Mouse (Mus musculus) liver, embryonic 13.5 days (tissue): ENCODE measurements around the gene Chrm3. TPM values are rescaled to one million over a fixed set of nuclear protein-coding genes. Genes with fewer than 3 reads are reported as not detected.
A peak's percentile ranks its signal among the peaks of the same experiment; 100 is the strongest.
"Not testable (repeated sequence)": the region's sequence is repeated elsewhere in the genome, so short reads cannot be mapped to it uniquely, and the experiment has no call there.

Experiments used
- ATAC-seq: fragments of 200-750 bp; cut with Nextera tagmentation; 2 replicates; pipeline ENCODE4 v1.8.0; 2017; ENCODE audit warnings: low read depth, mild to moderate bottlenecking, moderate number of reproducible peaks, moderate library complexity
- DNase-seq: peaks from one replicate; pipeline ENCODE4 v3.0.0; 2022
- H3K27ac ChIP-seq: fragments of 300-500 bp; sonication (generic); 2 replicates; pipeline ENCODE4 v1.5.1; 2015; ENCODE audit warnings: moderate library complexity, mild to moderate bottlenecking, inconsistent platforms
- H3K27me3 ChIP-seq: fragments of 300-500 bp; sonication (generic); 2 replicates; pipeline ENCODE4 v1.6.1; 2015; ENCODE audit warnings: mild to moderate bottlenecking, inconsistent platforms
- H3K36me3 ChIP-seq: fragments of 300-500 bp; sonication (generic); 2 replicates; pipeline ENCODE4 v1.6.1; 2015; ENCODE audit warnings: mild to moderate bottlenecking, inconsistent platforms
- H3K4me1 ChIP-seq: fragments of 300-500 bp; sonication (generic); replicated peaks from 2 replicates; pipeline ENCODE4 v1.6.1; 2015; ENCODE audit warnings: inconsistent platforms
- H3K4me2 ChIP-seq: fragments of 300-500 bp; sonication (generic); 2 replicates; pipeline ENCODE4 v1.6.1; 2015; ENCODE audit warnings: inconsistent platforms, mild to moderate bottlenecking, moderate library complexity
- H3K4me3 ChIP-seq: fragments of 300-500 bp; sonication (generic); replicated peaks from 2 replicates; pipeline ENCODE4 v1.5.1; 2015; ENCODE audit warnings: mild to moderate bottlenecking, inconsistent platforms
- H3K9ac ChIP-seq: fragments of 300-500 bp; sonication (generic); 2 replicates; pipeline ENCODE4 v1.6.1; 2015; ENCODE audit warnings: mild to moderate bottlenecking, inconsistent platforms
- H3K9me3 ChIP-seq: fragments of 300-500 bp; sonication (generic); replicated peaks from 2 replicates; pipeline ENCODE4 v1.6.1; 2016; ENCODE audit warnings: inconsistent platforms
- WGBS: fragments of 180-500 bp; shearing (Covaris S2); methylation state at CpG from one replicate; pipeline ENCODE4 v1.1.7; 2015; ENCODE audit not compliant: insufficient replicate concordance; 5-methylcytosine and 5-hydroxymethylcytosine counted together
- polyA plus RNA-seq: library from polyadenylated mRNA; unstranded; fragments of >200 nt; fragmentation: Nextera tagmentation; extraction: Ambion mirVana; gene quantifications from 2 replicates; pipeline ENCODE4 v1.2.1, GENCODE M21; 2015

Gene Chrm3
- polyA plus RNA-seq: 0.03 and 0.08 TPM in 2 replicates

DNA sequence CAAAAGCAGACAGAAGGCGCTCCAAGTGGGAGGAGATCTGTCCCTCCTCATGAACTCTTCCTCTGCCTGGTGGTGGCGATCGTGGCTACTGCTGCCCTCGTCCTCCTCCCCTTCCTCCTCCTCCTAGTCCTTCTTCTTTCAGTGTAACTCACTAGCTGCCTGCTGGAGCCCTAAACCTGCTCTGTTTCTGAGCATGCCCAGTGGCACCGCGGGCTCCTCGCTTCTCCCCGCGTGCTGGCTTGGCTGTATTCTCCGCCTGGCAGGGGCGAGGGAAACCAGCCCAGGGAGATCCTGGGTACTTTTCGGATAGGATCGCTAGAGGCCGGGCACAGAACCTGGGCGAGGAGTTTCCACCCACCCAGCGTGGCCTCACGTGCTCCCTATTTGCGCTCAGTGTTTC, at the start of gene Chrm3:
Gene Chrm3 (minus strand): TSS at position 71 of the 400 bp plus-strand sequence.
- H3K4me3 ChIP-seq: peak within 1 kb of the TSS; percentile 42
- H3K36me3 ChIP-seq: no peaks in the 10 kb centered on the region
- no peak within 1 kb of the TSS for H3K27ac ChIP-seq
- H3K9me3 ChIP-seq: no peaks in the 10 kb centered on the region
- H3K4me1 ChIP-seq: no peaks in the 10 kb centered on the region
- DNase-seq: no peak
- H3K9ac ChIP-seq: no peak within 1 kb of the TSS
- no peak for ATAC-seq
- H3K4me2 ChIP-seq: peak within 1 kb of the TSS; percentile 59
- WGBS: 3% methylated on average over 18 of the region's 18 CpGs
- H3K27me3 ChIP-seq: peaks cover 41% of the 10 kb centered on the region

GRCm38 (mm10) chr13:10394364-10394763, 33.7 kb upstream of the Chrm3 start:
- ATAC-seq (no peak), DNase-seq (no peak)
- Histone ChIP-seq H3K27ac (no peak overlapping the region), H3K9me3 (no peaks in the 10 kb centered on the region), H3K36me3 (no peaks in the 10 kb centered on the region), H3K4me1 (no peaks in the 10 kb centered on the region), H3K27me3 (no peaks in the 10 kb centered on the region), H3K4me3 (no peak overlapping the region), H3K9ac (no peak overlapping the region), H3K4me2 (no peak overlapping the region)
- 80% methylated on average over 2 of the region's 2 CpGs for WGBS

- H3K4me1 ChIP-seq, ATAC-seq, DNase-seq, H3K9me3 ChIP-seq, H3K36me3 ChIP-seq, H3K9ac ChIP-seq, H3K27ac ChIP-seq, H3K27me3 ChIP-seq, H3K4me2 ChIP-seq, H3K4me3 ChIP-seq: not testable (repeated sequence)
These were observed 14.8 kb upstream of the Chrm3 start for GRCm38 (mm10) chr13:10375487-10375886.

DNA sequence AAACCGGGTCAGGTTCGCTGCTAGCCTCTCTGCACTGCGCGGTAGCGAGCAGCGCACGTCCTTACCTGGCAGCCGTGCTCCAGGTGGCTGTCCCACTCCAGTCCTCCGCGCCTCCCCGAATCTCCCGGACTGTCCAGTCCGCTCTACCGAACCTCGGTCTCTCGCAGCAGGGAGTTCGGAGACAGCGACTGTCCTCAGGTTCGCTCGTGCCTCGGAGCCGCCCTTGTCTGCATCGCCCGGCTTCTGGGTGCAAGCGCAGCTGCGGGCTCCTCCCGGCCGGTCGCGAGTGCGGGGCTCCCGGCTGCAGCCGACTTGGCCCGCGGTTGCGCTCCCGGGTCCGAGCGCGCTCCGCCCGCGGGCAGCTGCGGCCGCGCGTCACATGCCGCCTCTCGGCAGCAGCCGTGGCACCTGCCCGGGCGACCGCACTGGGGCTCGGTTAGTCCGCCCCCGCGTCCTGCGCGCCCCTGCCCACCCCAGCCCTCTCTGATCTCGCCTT, 400 bp downstream of the Chrm3 start:
- no peaks in the 10 kb centered on the region for H3K4me1 ChIP-seq
- under 1% methylated on average over 48 of the region's 60 CpGs for WGBS
- no peak for DNase-seq
- H3K9me3 ChIP-seq: no peaks in the 10 kb centered on the region
- H3K36me3 ChIP-seq: no peaks in the 10 kb centered on the region
- no peak overlapping the region for H3K9ac ChIP-seq
- ATAC-seq: no peak
- H3K4me2 ChIP-seq: peak overlapping the region; percentile 59
- peak overlapping the region; percentile 42 for H3K4me3 ChIP-seq
- no peak overlapping the region for H3K27ac ChIP-seq
- peaks cover 41% of the 10 kb centered on the region for H3K27me3 ChIP-seq

- 3% methylated on average over 26 of the region's 26 CpGs for WGBS
- ATAC-seq: no peak
These were observed 990 bp downstream of the Chrm3 start for GRCm38 (mm10) chr13:10359516-10360198.

GRCm38 (mm10) chr13:10355796-10356195, 4.9 kb downstream of the Chrm3 start:
- no peak for DNase-seq
- WGBS: 58% methylated on average over 5 of the region's 5 CpGs
- H3K9me3 ChIP-seq: no peaks in the 10 kb centered on the region

More at GRCm38 (mm10) chr13:10359516-10360198, 990 bp downstream of the Chrm3 start:
- Histone ChIP-seq H3K9me3 (no peaks in the 10 kb centered on the region), H3K27ac (no peak overlapping the region), H3K4me1 (no peaks in the 10 kb centered on the region), H3K4me2 (peak overlapping the region; percentile 59), H3K27me3 (peaks cover 41% of the 10 kb centered on the region), H3K4me3 (peak overlapping the region; percentile 42), H3K36me3 (no peaks in the 10 kb centered on the region), H3K9ac (no peak overlapping the region)
- DNase-seq: no peak

GRCm38 (mm10) chr13:10354885-10355575, 5.6 kb downstream of the Chrm3 start:
- H3K4me3 ChIP-seq: no peak overlapping the region
- H3K4me1 ChIP-seq: no peaks in the 10 kb centered on the region
- 25% methylated on average over 2 of the region's 2 CpGs for WGBS
- peaks cover 18% of the 10 kb centered on the region for H3K27me3 ChIP-seq
- no peaks in the 10 kb centered on the region for H3K36me3 ChIP-seq
- ATAC-seq (no peak), DNase-seq (no peak)
- no peaks in the 10 kb centered on the region for H3K9me3 ChIP-seq
- no peak overlapping the region for H3K27ac ChIP-seq
- no peak overlapping the region for H3K9ac ChIP-seq
- no peak overlapping the region for H3K4me2 ChIP-seq

More at GRCm38 (mm10) chr13:10355796-10356195, 4.9 kb downstream of the Chrm3 start:
- Histone ChIP-seq H3K4me1 (no peaks in the 10 kb centered on the region), H3K27ac (no peak overlapping the region), H3K36me3 (no peaks in the 10 kb centered on the region), H3K4me2 (no peak overlapping the region), H3K4me3 (no peak overlapping the region), H3K9ac (no peak overlapping the region), H3K27me3 (peaks cover 25% of the 10 kb centered on the region)
- ATAC-seq: no peak

DNA sequence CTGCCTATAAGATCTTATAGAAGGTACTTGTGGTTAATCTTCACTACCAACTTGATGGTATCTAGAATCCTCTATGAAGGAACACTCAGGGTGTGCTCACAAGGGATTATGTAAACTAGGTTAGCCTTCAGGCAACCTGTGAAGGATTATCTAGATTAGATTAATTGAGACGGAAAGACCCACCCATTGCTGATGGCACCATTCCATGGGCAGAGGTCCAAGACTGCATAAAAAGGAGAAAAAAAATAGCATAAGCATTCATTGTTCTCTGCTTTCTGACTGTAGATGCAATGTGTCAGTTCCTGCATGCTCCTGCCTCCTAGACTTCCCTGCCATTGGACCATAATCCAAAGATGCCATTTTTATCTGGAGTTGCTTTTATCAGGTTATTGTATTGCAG, 8.5 kb downstream of the Chrm3 start:
- no peaks in the 10 kb centered on the region for H3K4me1 ChIP-seq
- DNase-seq (no peak), ATAC-seq (no peak)
- WGBS: 72% methylated on average over 1 of the region's 1 CpGs
- no peak overlapping the region for H3K27ac ChIP-seq
- H3K4me3 ChIP-seq: no peak overlapping the region
- no peak overlapping the region for H3K9ac ChIP-seq
- H3K4me2 ChIP-seq: no peak overlapping the region
- no peaks in the 10 kb centered on the region for H3K9me3 ChIP-seq
- no peaks in the 10 kb centered on the region for H3K36me3 ChIP-seq
- H3K27me3 ChIP-seq: no peaks in the 10 kb centered on the region

DNA sequence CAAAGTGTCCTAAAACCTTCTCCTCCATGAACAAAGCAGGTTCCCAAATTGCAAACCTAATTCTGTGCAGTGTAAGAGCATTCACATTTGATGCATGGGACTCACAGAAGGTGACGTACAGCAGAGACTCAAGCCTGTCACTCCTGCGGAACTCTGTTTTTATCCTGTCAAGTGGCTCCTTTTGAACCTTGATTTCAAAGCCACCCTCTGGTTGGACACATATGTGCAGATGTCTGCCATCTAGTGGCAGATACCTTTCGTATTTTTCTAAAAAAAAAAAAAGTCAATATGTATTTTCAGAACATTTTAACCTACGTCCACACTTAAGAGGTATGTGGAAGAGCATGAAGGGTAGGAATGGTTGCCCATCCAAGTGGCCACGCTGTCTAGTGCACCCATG, 16.3 kb downstream of the Chrm3 start:
- DNase-seq (no peak), ATAC-seq (no peak)
- no peaks in the 10 kb centered on the region for H3K4me1 ChIP-seq
- no peaks in the 10 kb centered on the region for H3K36me3 ChIP-seq
- H3K4me2 ChIP-seq: no peak overlapping the region
- no peaks in the 10 kb centered on the region for H3K9me3 ChIP-seq
- H3K4me3 ChIP-seq: no peak overlapping the region
- no peak overlapping the region for H3K9ac ChIP-seq
- no peaks in the 10 kb centered on the region for H3K27me3 ChIP-seq
- 44% methylated on average over 5 of the region's 5 CpGs for WGBS
- H3K27ac ChIP-seq: no peak overlapping the region

DNA sequence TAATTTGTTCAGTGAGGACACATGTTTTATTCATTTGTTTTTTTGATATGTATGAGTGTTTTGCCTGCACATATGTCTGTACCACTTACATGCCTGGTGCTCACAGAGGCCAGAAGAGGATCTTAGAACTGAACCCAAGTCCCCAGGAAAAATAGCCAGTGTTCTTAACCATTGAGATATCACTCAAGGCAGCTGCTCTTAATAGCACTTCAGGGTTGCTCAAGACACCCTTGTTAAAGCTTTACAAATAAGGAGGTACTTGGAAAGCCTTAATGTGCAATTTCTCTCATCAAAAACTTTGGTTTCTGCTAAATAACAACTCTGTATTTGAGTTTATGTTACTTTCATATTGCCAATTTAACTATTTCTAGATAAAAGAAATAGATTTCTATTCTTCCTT, 25.1 kb downstream of the Chrm3 start:
- H3K9me3 ChIP-seq: no peaks in the 10 kb centered on the region
- H3K9ac ChIP-seq: no peak overlapping the region
- no peaks in the 10 kb centered on the region for H3K4me1 ChIP-seq
- no peak overlapping the region for H3K27ac ChIP-seq
- no peak overlapping the region for H3K4me2 ChIP-seq
- ATAC-seq (no peak), DNase-seq (no peak)
- H3K36me3 ChIP-seq: no peaks in the 10 kb centered on the region
- H3K4me3 ChIP-seq: no peak overlapping the region
- H3K27me3 ChIP-seq: no peaks in the 10 kb centered on the region

DNA sequence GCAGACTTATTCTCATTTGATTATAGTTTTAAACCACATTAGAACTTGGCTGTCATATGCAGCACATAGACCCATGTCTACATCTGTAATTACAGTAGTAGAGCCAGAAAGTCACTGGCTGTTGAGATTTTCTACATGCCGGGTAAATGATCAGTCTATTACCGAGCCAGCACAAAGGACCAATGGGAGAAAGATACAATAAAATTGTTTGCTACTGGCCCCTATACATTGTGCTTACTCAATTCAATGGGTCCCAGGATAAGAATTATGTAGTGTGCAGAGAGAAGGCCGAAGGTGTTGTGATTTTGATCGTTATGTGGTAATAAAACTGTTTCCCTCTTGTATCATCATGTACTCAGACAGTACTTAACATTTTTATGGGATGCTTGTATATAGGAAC, 27.9 kb downstream of the Chrm3 start:
- Histone ChIP-seq H3K9ac (no peak overlapping the region), H3K4me3 (no peak overlapping the region), H3K9me3 (no peaks in the 10 kb centered on the region), H3K27ac (no peak overlapping the region), H3K4me2 (no peak overlapping the region), H3K36me3 (no peaks in the 10 kb centered on the region), H3K4me1 (no peaks in the 10 kb centered on the region), H3K27me3 (no peaks in the 10 kb centered on the region)
- ATAC-seq: no peak
- no peak for DNase-seq
- WGBS: 73% methylated on average over 4 of the region's 4 CpGs

DNA sequence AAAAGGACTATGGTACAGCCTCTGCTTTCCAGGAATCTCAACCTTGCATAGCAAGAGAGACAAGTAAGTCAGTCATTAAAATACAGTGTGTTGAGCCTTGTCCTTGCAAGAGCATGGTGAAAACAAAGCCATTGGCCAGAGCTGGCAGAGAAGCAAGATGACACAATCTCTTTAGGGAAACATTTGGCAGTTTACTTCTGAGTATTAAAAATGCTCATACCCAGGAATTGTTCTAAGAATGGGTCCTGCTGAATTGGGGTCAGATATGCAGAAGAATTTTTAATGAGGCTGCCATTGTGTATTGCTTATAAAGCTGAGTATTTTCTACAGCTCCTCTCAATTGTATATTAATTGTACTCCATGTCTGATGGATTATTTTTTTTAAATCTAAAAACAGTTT, 50.8 kb downstream of the Chrm3 start:
- H3K4me3 ChIP-seq: no peak overlapping the region
- DNase-seq (no peak), ATAC-seq (no peak)
- no peaks in the 10 kb centered on the region for H3K36me3 ChIP-seq
- H3K27me3 ChIP-seq: no peaks in the 10 kb centered on the region
- H3K4me1 ChIP-seq: no peaks in the 10 kb centered on the region
- H3K9ac ChIP-seq: no peak overlapping the region
- H3K4me2 ChIP-seq: no peak overlapping the region
- no peak overlapping the region for H3K27ac ChIP-seq
- no peaks in the 10 kb centered on the region for H3K9me3 ChIP-seq
